Mouse (Mus musculus) forebrain, embryonic 13.5 days (tissue): Measurements from ENCODE around the gene Tenm4. TPM values are rescaled to one million over a fixed set of nuclear protein-coding genes. Genes with fewer than 3 reads are reported as not detected.

Experiments used
- ATAC-seq: fragments of 200-750 bp; cut with Nextera tagmentation; 2 replicates; pipeline ENCODE4 v1.8.0; 2017
- H3K27ac ChIP-seq: fragments of 300-500 bp; sonication (generic); 2 replicates; pipeline ENCODE4 v1.5.1; 2015; ENCODE audit warnings: inconsistent platforms, mild to moderate bottlenecking, moderate library complexity
- H3K27me3 ChIP-seq: fragments of 300-500 bp; sonication (generic); 2 replicates; pipeline ENCODE4 v1.6.1; 2015; ENCODE audit warnings: mild to moderate bottlenecking, inconsistent platforms
- H3K36me3 ChIP-seq: fragments of 300-500 bp; sonication (generic); 2 replicates; pipeline ENCODE4 v1.6.1; 2015; ENCODE audit warnings: mild to moderate bottlenecking, inconsistent platforms; ENCODE audit not compliant: poor library complexity, severe bottlenecking
- H3K4me1 ChIP-seq: fragments of 300-500 bp; sonication (generic); 2 replicates; pipeline ENCODE4 v1.6.1; 2015; ENCODE audit warnings: inconsistent platforms
- H3K4me2 ChIP-seq: fragments of 300-500 bp; sonication (generic); 2 replicates; pipeline ENCODE4 v1.6.1; 2015; ENCODE audit warnings: inconsistent platforms, mild to moderate bottlenecking, moderate library complexity
- H3K4me3 ChIP-seq: fragments of 300-500 bp; sonication (generic); 2 replicates; pipeline ENCODE4 v1.5.1; 2015; ENCODE audit warnings: mild to moderate bottlenecking, inconsistent platforms
- H3K9ac ChIP-seq: fragments of 300-500 bp; sonication (generic); 2 replicates; pipeline ENCODE4 v1.6.1; 2015; ENCODE audit warnings: mild to moderate bottlenecking, inconsistent platforms
- H3K9me3 ChIP-seq: fragments of 300-500 bp; sonication (generic); replicated peaks from 2 replicates; pipeline ENCODE4 v1.6.1; 2016; ENCODE audit warnings: inconsistent platforms
- WGBS: fragments of 180-500 bp; shearing (Covaris S2); methylation state at CpG from one replicate; pipeline ENCODE4 v1.1.7; 2015; 5-methylcytosine and 5-hydroxymethylcytosine counted together
- polyA plus RNA-seq: library from polyadenylated mRNA; unstranded; fragments of >200 nt; fragmentation: Nextera tagmentation; extraction: Ambion mirVana; gene quantifications from 2 replicates; pipeline ENCODE4 v1.2.1, GENCODE M21; 2015

The Tenm4 gene
- polyA plus RNA-seq, 1 experiment from 2014 or later = 73.6 TPM

GRCm38 (mm10) chr7:96305382-96305935 lies 134.4 kb downstream of the Tenm4 start:
- Histone ChIP-seq H3K36me3 (no peaks in the 10 kb centered on the region), H3K9ac (no peak overlapping the region), H3K9me3 (no peaks in the 10 kb centered on the region), H3K4me1 (peaks cover 20% of the 10 kb centered on the region; the same call in 1 of the 2 replicates), H3K27ac (no peak overlapping the region), H3K4me3 (no peak overlapping the region), H3K27me3 (no peaks in the 10 kb centered on the region), H3K4me2 (no peak overlapping the region)
- ATAC-seq = peak; percentile 17; the same call in 1 of the 2 replicates
- 38% methylated on average over 5 of the region's 5 CpGs for whole genome bisulfite sequencing

- Histone ChIP-seq H3K9me3 (no peaks in the 10 kb centered on the region), H3K4me2 (no peak overlapping the region), H3K27ac (no peak overlapping the region), H3K27me3 (no peaks in the 10 kb centered on the region), H3K4me1 (peaks cover 18% of the 10 kb centered on the region; the same call in 1 of the 2 replicates), H3K4me3 (no peak overlapping the region), H3K36me3 (no peaks in the 10 kb centered on the region), H3K9ac (no peak overlapping the region)
- ATAC-seq = no peak
- WGBS = 85% methylated on average over 6 of the region's 6 CpGs
Observed at GRCm38 (mm10) chr7:96308106-96308505, 137.1 kb downstream of the Tenm4 start.

- Histone ChIP-seq H3K27me3 (no peaks in the 10 kb centered on the region), H3K4me2 (no peak overlapping the region), H3K27ac (no peak overlapping the region), H3K9me3 (peaks cover 6% of the 10 kb centered on the region), H3K4me1 (no peaks in the 10 kb centered on the region), H3K9ac (no peak overlapping the region), H3K36me3 (peaks cover 20% of the 10 kb centered on the region), H3K4me3 (no peak overlapping the region)
- no peak for ATAC-seq
- WGBS = 93% methylated on average over 4 of the region's 4 CpGs
Observed at GRCm38 (mm10) chr7:96329343-96329742, 158.3 kb downstream of the Tenm4 start.

- ATAC-seq = no peak
- 92% methylated on average over 1 of the region's 1 CpGs for WGBS
- H3K27ac ChIP-seq = no peak overlapping the region
- H3K36me3 ChIP-seq = peaks cover 3% of the 10 kb centered on the region; the same call in 1 of the 2 replicates
- no peak overlapping the region for H3K4me3 ChIP-seq
- no peaks in the 10 kb centered on the region for H3K9me3 ChIP-seq
- no peaks in the 10 kb centered on the region for H3K27me3 ChIP-seq
- peaks cover 1% of the 10 kb centered on the region; the same call in 1 of the 2 replicates for H3K4me1 ChIP-seq
- no peak overlapping the region for H3K9ac ChIP-seq
- no peak overlapping the region for H3K4me2 ChIP-seq
Observed at GRCm38 (mm10) chr7:96331186-96331585, 160.1 kb downstream of the Tenm4 start.

GRCm38 (mm10) chr7:96334361-96334760 lies 163.3 kb downstream of the Tenm4 start:
- no peak overlapping the region for H3K4me2 ChIP-seq
- no peak overlapping the region for H3K9ac ChIP-seq
- H3K36me3 ChIP-seq = no peaks in the 10 kb centered on the region
- H3K4me1 ChIP-seq = peaks cover 9% of the 10 kb centered on the region; the same call in 1 of the 2 replicates
- no peak overlapping the region for H3K4me3 ChIP-seq
- no peaks in the 10 kb centered on the region for H3K27me3 ChIP-seq
- ATAC-seq = no peak
- WGBS = 48% methylated on average over 2 of the region's 2 CpGs
- H3K27ac ChIP-seq = no peak overlapping the region
- no peaks in the 10 kb centered on the region for H3K9me3 ChIP-seq

GRCm38 (mm10) chr7:96336376-96336775 lies 165.3 kb downstream of the Tenm4 start:
- H3K9ac ChIP-seq = no peak overlapping the region
- no peaks in the 10 kb centered on the region for H3K27me3 ChIP-seq
- no peaks in the 10 kb centered on the region for H3K36me3 ChIP-seq
- ATAC-seq = no peak
- H3K4me3 ChIP-seq = no peak overlapping the region
- H3K9me3 ChIP-seq = no peaks in the 10 kb centered on the region
- peaks cover 14% of the 10 kb centered on the region for H3K4me1 ChIP-seq
- no peak overlapping the region for H3K4me2 ChIP-seq
- H3K27ac ChIP-seq = peak overlapping the region; percentile 27; the same call in 1 of the 2 replicates

GRCm38 (mm10) chr7:96340826-96341225 lies 169.8 kb downstream of the Tenm4 start:
- Histone ChIP-seq H3K4me2 (no peak overlapping the region), H3K27me3 (no peaks in the 10 kb centered on the region), H3K9ac (no peak overlapping the region), H3K9me3 (no peaks in the 10 kb centered on the region), H3K27ac (no peak overlapping the region; the same call in 1 of the 2 replicates), H3K36me3 (no peaks in the 10 kb centered on the region), H3K4me3 (no peak overlapping the region), H3K4me1 (peaks cover 18% of the 10 kb centered on the region)
- peak; percentile 72; the same call in 1 of the 2 replicates for ATAC-seq
- WGBS = 75% methylated on average over 5 of the region's 5 CpGs

GRCm38 (mm10) chr7:96341479-96341878 lies 170.4 kb downstream of the Tenm4 start:
- no peaks in the 10 kb centered on the region for H3K9me3 ChIP-seq
- 86% methylated on average over 2 of the region's 2 CpGs for WGBS
- no peak for ATAC-seq
- peaks cover 14% of the 10 kb centered on the region for H3K4me1 ChIP-seq
- no peak overlapping the region for H3K9ac ChIP-seq
- H3K27ac ChIP-seq = no peak overlapping the region
- no peak overlapping the region for H3K4me2 ChIP-seq
- H3K4me3 ChIP-seq = no peak overlapping the region
- no peaks in the 10 kb centered on the region for H3K36me3 ChIP-seq
- H3K27me3 ChIP-seq = no peaks in the 10 kb centered on the region

- H3K27ac ChIP-seq = no peak overlapping the region
- ATAC-seq = no peak
- H3K27me3 ChIP-seq = no peaks in the 10 kb centered on the region
- no peak overlapping the region for H3K9ac ChIP-seq
- WGBS = 70% methylated on average over 6 of the region's 6 CpGs
- H3K4me3 ChIP-seq = no peak overlapping the region
- no peaks in the 10 kb centered on the region for H3K36me3 ChIP-seq
- H3K4me2 ChIP-seq = no peak overlapping the region
- H3K4me1 ChIP-seq = peaks cover 8% of the 10 kb centered on the region; the same call in 1 of the 2 replicates
- H3K9me3 ChIP-seq = no peaks in the 10 kb centered on the region
Observed at GRCm38 (mm10) chr7:96342996-96343395, 171.9 kb downstream of the Tenm4 start.

- Histone ChIP-seq H3K27me3 (no peaks in the 10 kb centered on the region), H3K36me3 (no peaks in the 10 kb centered on the region), H3K9ac (no peak overlapping the region), H3K4me3 (no peak overlapping the region), H3K27ac (no peak overlapping the region), H3K4me1 (peaks cover 8% of the 10 kb centered on the region; the same call in 1 of the 2 replicates), H3K4me2 (no peak overlapping the region), H3K9me3 (no peaks in the 10 kb centered on the region)
- no peak for ATAC-seq
- WGBS = 90% methylated on average over 2 of the region's 2 CpGs
Observed at GRCm38 (mm10) chr7:96343667-96344066, 172.6 kb downstream of the Tenm4 start.

GRCm38 (mm10) chr7:96352671-96353070 lies 181.6 kb downstream of the Tenm4 start:
- H3K27ac ChIP-seq = no peak overlapping the region
- no peaks in the 10 kb centered on the region for H3K9me3 ChIP-seq
- no peaks in the 10 kb centered on the region for H3K36me3 ChIP-seq
- H3K27me3 ChIP-seq = no peaks in the 10 kb centered on the region
- H3K4me1 ChIP-seq = peaks cover 27% of the 10 kb centered on the region
- WGBS = 60% methylated on average over 8 of the region's 8 CpGs
- H3K4me2 ChIP-seq = no peak overlapping the region
- H3K9ac ChIP-seq = no peak overlapping the region
- H3K4me3 ChIP-seq = no peak overlapping the region
- ATAC-seq = no peak

- WGBS = 4% methylated on average over 3 of the region's 3 CpGs
Observed at GRCm38 (mm10) chr7:96356285-96356811, 185.3 kb downstream of the Tenm4 start.

More at GRCm38 (mm10) chr7:96356285-96356811, 185.3 kb downstream of the Tenm4 start:
- Histone ChIP-seq H3K36me3 (no peaks in the 10 kb centered on the region), H3K27ac (peak overlapping the region; percentile 22; the same call in 1 of the 2 replicates), H3K4me1 (peaks cover 27% of the 10 kb centered on the region), H3K4me2 (no peak overlapping the region), H3K4me3 (no peak overlapping the region), H3K27me3 (no peaks in the 10 kb centered on the region), H3K9ac (no peak overlapping the region), H3K9me3 (no peaks in the 10 kb centered on the region)
- ATAC-seq = no peak
